In genomic region chr19:12824549-12824948, GRCm38 (mm10) we compare ENCODE assay signal across 17 mouse cellular contexts. TPM values are rescaled to one million over a fixed set of nuclear protein-coding genes. Genes with fewer than 3 reads are reported as not detected.
DNase-seq lines count a peak whose midpoint lies in the region; ATAC-seq lines count a peak whose summit lies in the region.
"Had no signal": no experiment of that assay in that cellular context is flagged by ENCODE, and none has a peak within 500 bp of the region (broad histone marks: within the 10 kb centered on the region; RNA-seq: fewer than 3 reads in every experiment).

No protein-coding gene starts in this region.

- no peak for ATAC-seq in activated CD4-positive, CD25-positive, alpha-beta regulatory T cell, adult 4 months
- ATAC-seq: hindbrain, embryonic 16.5 days had no signal

- peak; percentile 1 for DNase-seq in embryo, embryonic 10.5 days (ENCODE audit: low spot score)
- no peak for DNase-seq in embryo, embryonic 10 days (ENCODE audit: low spot score)
- DNase-seq in lung, postnatal 14 days, result peak; percentile 17
- DNase-seq in lung, postnatal 4 days, result no peak
- DNase-seq in induced T-regulatory cell, adult 2 months (ENCODE audit: low read depth), result peak; percentile 30
- peak; percentile 34 to 39 for DNase-seq in thymus, postnatal 36 days
- no peak for DNase-seq in ovary, adult 18-20 months (ENCODE audit: low spot score)
- DNase-seq: cerebellum, postnatal 36 days; left cerebral cortex, postnatal 4 days had no signal

RNA-seq across cellular contexts. Expression of gene Gm5244, which starts 21.9 kb away (rescaled TPM):
- polyA plus RNA-seq in activated CD4-positive, CD25-positive, alpha-beta regulatory T cell, adult 4 months (2017; shearing (Covaris generic)), result not detected
- polyA plus RNA-seq: erythroblast, embryonic 14.5 days; frontal cortex, adult 2 months; heart, embryonic 13.5 days; hindbrain, embryonic 16.5 days; large intestine, adult 2 months; macrophage; stomach, embryonic 14.5 days had no signal

RNA-seq across cellular contexts. Expression of gene Lpxn, which starts 28.6 kb away (rescaled TPM):
- polyA plus RNA-seq in activated CD4-positive, CD25-positive, alpha-beta regulatory T cell, adult 4 months (2017; shearing (Covaris generic)), result 100 to 1,000 TPM; 242 to 258 TPM

RNA-seq across cellular contexts. Expression of gene Zfp91, which starts 28.6 kb away (rescaled TPM):
- polyA plus RNA-seq in activated CD4-positive, CD25-positive, alpha-beta regulatory T cell, adult 4 months (2017; shearing (Covaris generic)), result 10 to 100 TPM; 17.1 to 17.2 TPM

RNA-seq across cellular contexts. Expression of gene Olfr1444, which starts 32.5 kb away (rescaled TPM):
- polyA plus RNA-seq in activated CD4-positive, CD25-positive, alpha-beta regulatory T cell, adult 4 months (2017; shearing (Covaris generic)), result under 1 TPM; 0.19 to 0.25 TPM
- polyA plus RNA-seq: erythroblast, embryonic 14.5 days; frontal cortex, adult 2 months; heart, embryonic 13.5 days; hindbrain, embryonic 16.5 days; large intestine, adult 2 months; stomach, embryonic 14.5 days had no signal

RNA-seq across cellular contexts. Expression of gene Olfr1445, which starts 59.1 kb away (rescaled TPM):
- not detected for polyA plus RNA-seq in activated CD4-positive, CD25-positive, alpha-beta regulatory T cell, adult 4 months (2017; shearing (Covaris generic))
- polyA plus RNA-seq: erythroblast, embryonic 14.5 days; frontal cortex, adult 2 months; heart, embryonic 13.5 days; hindbrain, embryonic 16.5 days; large intestine, adult 2 months; macrophage; stomach, embryonic 14.5 days had no signal

Comparison
In these comparisons a context has a peak if more than half of its experiments do, and no peak if none do; other contexts are left out.
1. DNase-seq: peak in embryo, embryonic 10.5 days (single experiment), lung, postnatal 14 days (single experiment), induced T-regulatory cell, adult 2 months (single experiment) and thymus, postnatal 36 days (2 of 2); none in embryo, embryonic 10 days (single experiment), lung, postnatal 4 days (0 of 2) and ovary, adult 18-20 months (single experiment).